Mouse (Mus musculus) ES-E14 (cell line): ENCODE measurements at regions not wholly inside any gene's neighbourhood (a gene's known extent, or its start where the extent isn't known, plus 50 kb on each side); places are given as distances from the start of the nearest gene placed in this dataset.

Source experiments
- CHD2 ChIP-seq: IDR thresholded peaks from 2 replicates; pipeline ENCODE4 v1.6.1; 2014; ENCODE audit warnings: mild to moderate bottlenecking, low read depth, low read length, inconsistent platforms
- MAFK ChIP-seq: IDR thresholded peaks from 2 replicates; pipeline ENCODE4 v1.6.1; 2014; ENCODE audit warnings: mild to moderate bottlenecking, low read depth, low read length, inconsistent platforms; ENCODE audit not compliant: insufficient read depth
- ZC3H11A ChIP-seq: IDR thresholded peaks from 2 replicates; pipeline ENCODE4 v1.6.1; 2012; ENCODE audit warnings: low read depth, mild to moderate bottlenecking, inconsistent platforms, low read length, borderline replicate concordance

- no peak for TF ChIP-seq MAFK
- TF ChIP-seq CHD2: no peak
- no peak for TF ChIP-seq ZC3H11A
Measured at GRCm38 (mm10) chr17:58668036-58668435, 323.1 kb downstream of the Pdzph1 start.
